ENCODE assay signal across 11 mouse cellular contexts in the genomic region with DNA sequence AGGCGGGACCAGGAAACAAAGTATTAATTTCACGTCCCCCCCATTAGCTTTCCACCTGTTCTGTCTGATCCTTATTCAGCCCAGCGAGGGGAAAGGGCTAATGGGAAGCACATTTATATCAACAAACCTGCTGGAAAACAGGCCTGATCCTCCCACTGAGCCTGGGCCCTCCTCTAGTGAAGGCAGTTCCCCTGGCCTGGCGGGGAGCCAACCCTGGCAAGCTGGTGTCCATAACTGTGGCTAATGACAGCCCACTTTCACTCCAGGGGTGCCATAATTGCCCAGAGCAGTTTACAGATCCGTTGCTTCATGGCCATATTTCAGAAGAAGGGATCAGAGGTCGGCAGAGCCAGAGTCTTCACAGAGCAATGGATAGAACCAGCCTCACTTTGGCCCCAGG.
DNase-seq lines count a peak whose midpoint lies in the region; ATAC-seq lines count a peak whose summit lies in the region.
"Had no signal": no experiment of that assay in that cellular context is flagged by ENCODE, and none has a peak within 500 bp of the region (broad histone marks: within the 10 kb centered on the region; RNA-seq: fewer than 3 reads in every experiment).

No protein-coding gene starts in this region.

- H3K9me3 ChIP-seq in hindbrain, embryonic 10.5 days: no peaks in the 10 kb centered on the region
- no peaks in the 10 kb centered on the region for H3K9me3 ChIP-seq in hindbrain, embryonic 14.5 days (ENCODE audit: control insufficient read depth, low read length)
- no peaks in the 10 kb centered on the region for H3K9me3 ChIP-seq in neural tube, embryonic 15.5 days (replicated peaks)
- no peaks in the 10 kb centered on the region for H3K9me3 ChIP-seq in embryonic facial prominence, embryonic 12.5 days

- 56% methylated on average over 6 of the region's 6 CpGs for WGBS in hindbrain, embryonic 10.5 days
- WGBS in hindbrain, embryonic 14.5 days: 74% methylated on average over 6 of the region's 6 CpGs
- 49% methylated on average over 6 of the region's 6 CpGs for WGBS in neural tube, embryonic 15.5 days
- 24% methylated on average over 6 of the region's 6 CpGs for WGBS in embryonic facial prominence, embryonic 12.5 days

- no peak for ATAC-seq in hindbrain, embryonic 14.5 days (ENCODE audit: low FRiP score)
- no peak for ATAC-seq in neural tube, embryonic 15.5 days (ENCODE audit: low FRiP score)
- ATAC-seq in embryonic facial prominence, embryonic 12.5 days (ENCODE audit: insufficient number of reproducible peaks, insufficient read depth, low FRiP score, low TSS enrichment): 0 out of 2 replicates have a peak, but pooled peaks have one; percentile 41

- H3K4me1 ChIP-seq in hindbrain, embryonic 10.5 days (replicated peaks): no peaks in the 10 kb centered on the region
- H3K4me1 ChIP-seq in hindbrain, embryonic 14.5 days (replicated peaks; ENCODE audit: control insufficient read depth, insufficient read depth, low read length): no peaks in the 10 kb centered on the region; the same call in 1 of the 2 replicates
- no peaks in the 10 kb centered on the region for H3K4me1 ChIP-seq in neural tube, embryonic 15.5 days
- H3K4me1 ChIP-seq in embryonic facial prominence, embryonic 12.5 days: peaks cover 10% of the 10 kb centered on the region

- peak; percentile 21 for DNase-seq in hindbrain, embryonic 10.5 days (ENCODE audit: low spot score)
- DNase-seq in hindbrain, embryonic 14.5 days (ENCODE audit: low spot score): no peak
- peak; percentile 51 for DNase-seq in neural tube, embryonic 10.5 days (ENCODE audit: extremely low spot score, low spot score)
- DNase-seq in retina, embryonic 14.5 days (ENCODE audit: low spot score): peak; percentile 13
- no peak for DNase-seq in lung, adult 18-20 months
- DNase-seq in heart, adult 11 months: no peak
- DNase-seq: adrenal gland, adult 8-10 months; heart, adult 2 months; lung, postnatal 14 days had no signal

- no peak overlapping the region for H3K4me2 ChIP-seq in hindbrain, embryonic 14.5 days (replicated peaks)
- H3K4me2 ChIP-seq in neural tube, embryonic 15.5 days: no peak overlapping the region
- no peak overlapping the region for H3K4me2 ChIP-seq in embryonic facial prominence, embryonic 12.5 days (replicated peaks)

- H3K27me3 ChIP-seq in hindbrain, embryonic 10.5 days (ENCODE audit: insufficient read depth, poor library complexity, severe bottlenecking): no peaks in the 10 kb centered on the region
- H3K27me3 ChIP-seq in hindbrain, embryonic 14.5 days (ENCODE audit: control insufficient read depth, insufficient read depth, low read length): no peaks in the 10 kb centered on the region
- no peaks in the 10 kb centered on the region for H3K27me3 ChIP-seq in neural tube, embryonic 15.5 days (replicated peaks)
- H3K27me3 ChIP-seq in embryonic facial prominence, embryonic 12.5 days: no peaks in the 10 kb centered on the region

- H3K27ac ChIP-seq in hindbrain, embryonic 10.5 days: no peak overlapping the region
- no peak overlapping the region for H3K27ac ChIP-seq in hindbrain, embryonic 14.5 days
- no peak overlapping the region for H3K27ac ChIP-seq in neural tube, embryonic 15.5 days (replicated peaks)
- H3K27ac ChIP-seq in embryonic facial prominence, embryonic 12.5 days: peak overlapping the region; percentile 60; the same call in 1 of the 2 replicates
- H3K27ac ChIP-seq: heart, adult 2 months had no signal

- H3K4me3 ChIP-seq in hindbrain, embryonic 10.5 days: no peak overlapping the region
- no peak overlapping the region for H3K4me3 ChIP-seq in hindbrain, embryonic 14.5 days (replicated peaks; ENCODE audit: low read length)
- no peak overlapping the region for H3K4me3 ChIP-seq in neural tube, embryonic 15.5 days (replicated peaks)
- H3K4me3 ChIP-seq in embryonic facial prominence, embryonic 12.5 days: no peak overlapping the region
- H3K4me3 ChIP-seq: heart, adult 2 months had no signal

- no peak overlapping the region for H3K9ac ChIP-seq in hindbrain, embryonic 14.5 days
- no peak overlapping the region for H3K9ac ChIP-seq in neural tube, embryonic 15.5 days (replicated peaks)
- no peak overlapping the region for H3K9ac ChIP-seq in embryonic facial prominence, embryonic 12.5 days

- H3K36me3 ChIP-seq in hindbrain, embryonic 10.5 days: no peaks in the 10 kb centered on the region
- H3K36me3 ChIP-seq in hindbrain, embryonic 14.5 days (replicated peaks; ENCODE audit: control insufficient read depth, insufficient read depth): no peaks in the 10 kb centered on the region
- no peaks in the 10 kb centered on the region for H3K36me3 ChIP-seq in neural tube, embryonic 15.5 days
- no peaks in the 10 kb centered on the region for H3K36me3 ChIP-seq in embryonic facial prominence, embryonic 12.5 days

Comparison
In these comparisons a context has a peak if more than half of its experiments do, and no peak if none do; other contexts are left out.
1. DNase-seq: peak in hindbrain, embryonic 10.5 days (single experiment), neural tube, embryonic 10.5 days (single experiment) and retina, embryonic 14.5 days (single experiment); none in hindbrain, embryonic 14.5 days (single experiment), lung, adult 18-20 months (0 of 2) and heart, adult 11 months (single experiment).